Mouse (Mus musculus) activated CD4-positive, CD25-positive, alpha-beta regulatory T cell, adult 4 months (primary cell): ENCODE results near the gene Vps45. TPM values are rescaled to one million over a fixed set of nuclear protein-coding genes. Genes with fewer than 3 reads are reported as not detected.
A peak's percentile ranks its signal among the peaks of the same experiment; 100 is the strongest.
"Not testable (repeated sequence)": the region's sequence is repeated elsewhere in the genome, so short reads cannot be mapped to it uniquely, and the experiment has no call there.

Source experiments
- ATAC-seq: one replicate; pipeline ENCODE4 v1.8.0; 2017
- polyA plus RNA-seq, 2 experiments: library from polyadenylated mRNA; unstranded; fragments of 100-300 nt; shearing (Covaris generic); gene quantifications; one replicate each; pipeline ENCODE4 v1.2.1; 2017

The Vps45 gene
- polyA plus RNA-seq, 2 experiments from 2014 or later: 18.8 to 22.7 TPM

DNA sequence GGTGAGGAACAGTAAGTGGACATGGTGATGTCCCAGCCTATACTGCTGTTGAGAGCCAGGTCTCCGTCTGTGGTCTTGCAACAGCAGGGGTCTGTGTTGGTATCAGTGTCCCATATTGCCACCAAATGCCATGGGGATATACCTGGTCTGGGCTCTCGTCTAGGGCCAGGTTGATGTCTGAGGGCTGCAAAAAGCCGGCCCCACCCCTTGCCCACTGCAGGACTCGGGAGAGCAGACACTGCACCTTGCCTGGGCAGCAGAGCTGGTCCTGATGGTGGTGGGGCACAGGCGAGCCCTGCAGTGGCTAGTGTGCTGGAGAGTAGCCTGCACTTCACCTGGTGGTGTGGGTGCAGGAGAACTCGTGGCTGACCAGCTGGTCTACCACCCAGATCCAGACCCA is 19.8 kb upstream of the Vps45 start:
- ATAC-seq: no peak

DNA sequence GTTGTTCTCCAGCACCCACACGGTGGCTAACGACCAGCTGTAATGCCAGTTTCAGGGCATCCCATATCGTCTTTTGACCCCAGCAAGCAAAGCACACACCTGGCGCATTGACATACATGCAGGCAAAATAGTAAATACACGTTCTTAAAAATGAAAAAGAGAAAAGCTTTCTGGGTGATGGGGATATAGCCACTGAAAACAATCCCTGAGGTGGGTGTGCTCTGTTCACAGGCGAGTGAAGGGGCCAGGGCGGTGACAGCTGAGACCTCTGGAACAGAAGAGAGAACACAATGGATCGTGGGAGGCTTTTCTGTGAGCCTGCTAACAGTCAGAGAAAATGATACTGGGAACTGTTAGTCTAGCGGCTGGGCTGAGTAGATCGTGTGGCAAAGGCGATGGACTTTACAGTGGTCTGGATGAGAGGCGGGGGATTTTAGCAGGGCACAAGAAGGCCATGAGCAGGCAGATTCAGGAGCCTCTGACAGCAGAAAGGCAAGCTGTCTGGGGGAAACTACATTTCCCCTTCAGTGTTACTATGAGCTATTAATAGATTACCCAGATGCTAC is 14.7 kb upstream of the Vps45 start:
- no peak for ATAC-seq

DNA sequence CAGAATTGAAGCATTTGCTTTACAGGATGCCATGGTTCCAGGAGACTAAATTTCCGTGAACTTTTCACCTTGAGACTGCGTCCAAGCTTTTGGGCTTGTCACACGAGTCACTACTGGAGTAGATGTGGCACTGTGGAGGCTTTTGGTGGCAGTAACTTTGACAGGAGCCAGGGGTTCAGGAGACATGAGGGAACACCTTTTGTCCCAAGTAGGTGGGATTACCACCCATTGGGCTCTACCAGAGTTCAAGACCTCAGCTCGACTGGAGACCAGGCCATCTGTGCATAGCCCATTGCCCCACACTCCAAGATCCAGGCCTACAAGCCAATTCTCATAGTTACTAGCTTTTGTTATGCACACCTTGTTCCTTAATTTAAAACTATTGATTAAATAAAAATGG is 12.0 kb upstream of the Vps45 start:
- ATAC-seq: no peak

DNA sequence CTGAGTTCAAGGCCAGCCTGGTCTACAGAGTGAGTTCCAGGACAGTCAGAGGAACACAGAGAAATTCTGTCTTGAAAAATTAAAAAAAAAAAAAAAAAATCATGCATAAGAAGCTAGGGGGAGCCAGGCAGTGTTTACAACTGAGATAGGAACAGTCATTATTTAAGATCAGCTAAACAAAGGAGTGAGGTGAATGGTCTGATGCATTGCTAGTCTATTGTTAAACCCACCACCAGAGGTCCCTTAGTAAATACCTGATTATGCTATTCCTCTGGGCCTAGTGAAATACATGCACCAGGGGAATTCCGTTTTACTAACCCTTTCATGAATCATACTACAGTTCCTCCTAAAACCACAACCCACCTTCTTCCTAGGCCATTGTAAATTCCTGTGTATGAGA is 11.3 kb upstream of the Vps45 start:
- ATAC-seq: no peak

DNA sequence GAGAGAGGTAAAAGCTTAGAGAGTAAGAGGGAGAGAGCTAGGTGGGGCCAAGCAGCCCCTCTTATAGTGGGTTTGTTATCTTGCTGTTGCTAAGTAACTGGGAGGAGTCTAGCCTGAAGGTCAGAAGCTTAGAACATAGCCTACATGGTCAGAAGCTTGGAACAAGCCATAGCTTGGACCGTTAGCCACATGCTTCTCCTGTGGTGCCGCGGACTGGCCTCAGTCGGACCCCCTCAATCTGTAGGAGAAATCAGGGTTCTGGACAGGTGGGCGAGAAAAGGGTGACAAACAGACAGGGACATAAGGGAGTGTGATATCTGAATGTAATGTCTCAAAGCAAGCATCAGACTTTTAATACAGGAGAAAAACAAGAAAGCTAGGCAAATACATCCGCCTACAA is 10.8 kb upstream of the Vps45 start:
- ATAC-seq: no peak

DNA sequence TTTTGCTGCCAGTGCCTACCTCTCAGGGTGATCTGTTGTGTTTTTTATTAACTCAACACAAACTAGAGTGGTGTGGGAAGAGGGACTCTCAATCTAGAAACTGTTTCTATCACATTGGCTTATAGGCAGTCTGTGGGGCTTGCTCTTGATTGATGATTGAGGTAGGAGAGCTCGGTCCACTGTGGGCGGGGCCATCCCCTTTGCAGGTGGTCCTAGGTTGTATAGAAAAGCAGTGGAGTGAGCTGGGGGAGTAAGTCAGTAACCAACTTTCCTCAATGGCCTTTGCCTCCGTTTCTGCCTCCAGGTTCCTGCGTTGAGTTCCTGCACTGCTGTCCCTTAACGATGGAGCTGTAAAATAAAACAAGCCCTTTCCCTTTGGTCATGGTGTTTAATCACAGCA is 8.5 kb upstream of the Vps45 start:
- no peak for ATAC-seq

DNA sequence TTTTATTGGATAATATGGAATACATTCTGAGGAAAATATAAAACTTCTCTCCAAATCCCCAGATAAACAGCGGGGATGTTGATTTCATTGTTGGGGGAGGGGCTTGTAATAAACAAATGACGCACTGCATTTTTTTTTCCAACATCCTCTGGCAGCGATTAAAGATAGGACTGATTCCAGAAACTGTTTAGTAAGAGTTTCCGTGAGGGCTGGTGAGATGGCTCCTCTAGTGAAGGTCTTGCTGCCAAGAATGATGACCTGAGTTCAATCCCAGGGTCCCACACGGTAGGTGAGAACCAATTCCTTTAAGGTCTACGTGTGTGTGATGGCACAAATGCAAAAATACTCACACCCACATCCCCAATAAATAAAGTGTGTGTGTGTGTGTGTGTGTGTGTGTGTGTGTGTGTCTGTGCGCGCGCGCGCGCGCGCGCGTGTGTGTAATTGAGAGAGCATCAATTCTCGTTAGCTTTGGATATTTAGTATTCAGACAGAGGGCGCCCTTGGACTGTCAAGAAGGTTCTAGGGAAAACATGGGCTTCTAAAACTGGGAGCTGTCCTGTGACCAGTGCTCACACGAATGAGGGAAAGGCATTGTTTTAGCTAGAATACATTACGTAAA is 7.6 kb upstream of the Vps45 start:
- ATAC-seq: no peak

DNA sequence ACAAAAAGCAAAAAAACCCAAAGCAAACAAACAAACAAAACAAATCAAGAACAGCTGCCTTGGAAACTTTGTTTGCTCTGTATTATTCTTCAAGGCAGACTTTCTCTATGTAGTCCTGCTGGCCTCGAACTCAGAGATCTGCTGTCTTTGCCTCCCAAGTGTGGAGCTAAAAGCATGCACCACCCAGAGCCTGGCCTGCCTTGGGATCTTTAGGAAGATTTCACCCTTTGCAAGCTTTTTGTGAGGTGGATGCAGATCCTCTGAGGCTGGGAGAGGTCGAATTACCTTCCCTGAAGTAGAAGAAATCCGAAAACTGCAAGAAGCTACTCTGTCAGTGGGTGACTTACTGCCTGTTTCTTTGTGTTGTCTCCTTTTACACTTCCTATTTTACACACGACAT is 6.9 kb upstream of the Vps45 start:
- no peak for ATAC-seq

DNA sequence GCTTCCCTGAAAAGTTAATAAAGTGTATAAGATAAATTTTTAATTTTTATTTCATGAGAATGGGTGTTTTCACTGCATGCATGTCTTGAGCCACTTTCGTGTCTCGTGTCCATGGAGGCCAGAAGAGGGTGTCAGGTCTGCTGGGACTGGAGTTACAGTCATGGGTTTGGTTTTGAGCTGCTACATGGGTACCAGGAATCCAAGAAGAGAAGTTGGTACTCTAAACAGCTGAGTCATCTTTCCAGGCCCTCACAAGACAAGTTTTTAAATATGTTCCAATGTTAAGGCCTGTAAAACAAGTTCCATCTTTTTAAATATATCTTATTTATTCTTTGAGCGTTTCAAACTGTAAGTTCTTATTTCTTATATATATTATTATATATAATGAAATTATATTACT is 6.0 kb upstream of the Vps45 start:
- no peak for ATAC-seq

DNA sequence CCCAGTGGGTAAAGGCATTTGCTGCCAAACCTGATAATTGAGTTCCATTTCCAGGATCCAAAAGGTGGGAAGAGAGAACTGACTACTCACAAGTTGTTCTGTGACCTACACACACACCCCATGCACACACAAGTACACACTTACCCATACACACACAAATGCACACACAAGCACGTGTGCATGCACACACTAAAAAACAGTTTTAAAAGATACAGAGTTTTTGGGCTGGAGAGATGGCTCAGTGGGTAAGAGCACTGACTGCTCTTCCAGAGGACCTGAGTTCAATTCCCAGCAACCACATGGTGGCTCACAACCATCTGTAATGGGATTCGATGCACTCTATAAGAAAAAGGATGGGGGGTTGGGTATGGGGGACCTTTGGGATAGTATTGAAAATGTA is 5.0 kb upstream of the Vps45 start:
- no peak for ATAC-seq

DNA sequence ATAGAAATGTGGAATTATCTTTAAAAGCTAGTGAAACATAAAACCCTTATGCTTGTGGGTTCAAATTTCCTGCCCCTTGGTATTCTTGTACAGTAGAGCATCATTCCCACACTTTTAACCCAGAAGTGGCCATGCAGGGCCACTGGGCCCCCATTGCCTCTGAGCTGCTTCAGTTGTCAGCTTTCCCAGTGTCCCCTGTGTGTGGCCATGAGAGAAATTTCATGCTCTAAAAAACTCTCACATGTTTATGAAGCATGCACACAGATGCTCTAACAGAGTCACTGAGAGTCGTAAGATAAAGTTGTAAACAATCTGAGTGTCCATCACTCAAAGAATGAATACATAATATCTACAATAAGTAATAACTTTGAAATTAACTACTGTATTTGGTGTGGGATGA is 1.9 kb upstream of the Vps45 start:
- ATAC-seq: no peak

DNA sequence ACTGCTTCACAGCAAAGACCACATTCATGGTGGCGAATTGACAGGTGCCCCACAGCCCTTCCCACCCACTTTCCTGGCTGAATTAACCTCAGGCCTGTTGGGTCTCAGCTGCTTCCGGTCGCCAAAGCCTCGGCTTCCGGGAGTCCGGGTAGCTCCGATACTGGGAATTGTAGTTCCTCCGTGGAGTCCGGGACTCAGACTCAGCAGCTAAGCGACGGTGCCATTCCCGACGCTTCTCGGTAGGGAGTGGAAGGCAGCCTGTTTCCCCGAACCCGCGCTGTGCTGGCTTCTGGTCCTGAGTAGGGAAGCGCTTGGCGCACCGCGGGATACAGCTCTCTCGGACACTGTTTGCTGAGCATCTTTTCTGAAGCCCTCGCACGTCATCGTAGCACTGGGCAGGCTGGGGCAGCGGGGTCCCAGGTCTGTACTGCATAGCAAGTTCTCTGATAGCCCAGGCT is 490 bp downstream of the Vps45 start:
- ATAC-seq: peak; percentile 85

DNA sequence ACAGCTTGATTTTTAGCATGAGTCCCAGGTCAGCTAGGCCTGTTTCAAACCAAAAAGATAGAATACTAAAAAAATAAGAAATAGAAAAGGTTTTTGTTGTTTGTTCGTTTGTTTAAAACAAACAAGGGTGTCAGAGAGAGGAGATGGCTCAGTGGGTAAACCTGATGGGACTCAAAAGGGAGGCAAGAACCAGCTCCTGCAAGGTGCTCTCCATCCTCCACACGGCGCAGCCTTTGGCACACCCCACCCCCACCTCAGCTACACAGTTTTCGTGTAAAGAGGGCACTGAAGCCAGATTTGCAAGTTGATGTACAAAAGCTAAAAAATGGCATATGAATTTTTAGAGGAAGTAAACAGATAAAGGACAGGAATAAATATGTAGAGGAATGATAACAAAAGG is 2.2 kb downstream of the Vps45 start:
- no peak for ATAC-seq

DNA sequence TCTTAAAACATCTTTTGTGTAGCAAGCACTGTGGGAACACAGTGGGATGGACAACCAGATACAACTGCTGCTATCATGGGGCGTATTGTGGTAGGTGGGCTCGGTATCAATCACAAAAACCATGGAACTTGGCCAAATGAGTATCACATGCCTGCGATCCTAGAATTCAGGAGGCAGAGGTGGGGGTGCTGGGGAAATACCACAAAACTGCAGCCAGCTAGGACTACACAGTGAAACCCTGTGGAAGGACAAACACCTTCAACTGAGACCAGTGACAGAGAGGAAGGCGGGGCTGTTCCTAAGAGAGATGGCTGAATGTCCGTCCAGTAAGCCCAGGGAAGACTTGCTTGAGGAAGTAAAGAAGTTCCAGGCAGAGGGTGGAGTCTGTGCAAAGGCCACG is 3.0 kb downstream of the Vps45 start:
- no peak for ATAC-seq

DNA sequence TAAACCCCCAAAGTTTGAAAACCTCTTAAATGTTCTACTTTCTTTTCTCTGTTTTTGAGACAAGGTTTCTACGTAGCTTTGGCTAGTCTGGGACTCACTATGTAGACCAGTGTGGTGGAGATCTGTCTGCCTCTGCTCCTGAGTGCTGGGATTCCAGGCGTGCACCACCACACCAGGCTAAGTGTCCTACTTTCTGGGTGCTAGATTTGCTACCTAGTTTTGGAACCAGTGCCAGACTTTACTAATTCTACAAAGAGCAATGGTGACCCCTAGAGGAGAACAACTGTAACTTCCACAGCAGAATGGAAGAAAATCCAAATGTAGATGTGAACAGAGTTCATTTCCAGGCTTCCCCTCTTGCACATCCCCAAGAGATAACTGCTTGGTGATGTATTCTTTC is 6.4 kb downstream of the Vps45 start:
- peak; percentile 61 for ATAC-seq

DNA sequence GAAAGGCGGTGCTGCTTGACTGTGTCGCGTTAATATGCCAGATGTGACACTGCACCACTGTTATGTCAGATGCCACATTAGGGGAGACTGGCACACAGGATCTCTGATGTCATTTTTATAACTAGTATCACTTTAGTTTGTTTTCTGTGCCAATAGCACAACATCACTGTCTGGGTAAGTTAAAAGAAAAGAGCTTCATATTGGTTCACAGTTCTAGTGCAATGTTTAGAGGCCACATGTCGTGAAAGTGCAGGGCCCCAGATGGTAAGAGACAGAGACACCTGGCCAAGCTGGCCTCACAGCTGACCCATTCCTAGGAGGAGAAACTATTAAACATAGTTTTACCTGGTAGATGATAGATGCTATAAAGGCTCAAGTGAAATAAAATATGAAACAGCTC is 7.1 kb downstream of the Vps45 start:
- no peak for ATAC-seq

DNA sequence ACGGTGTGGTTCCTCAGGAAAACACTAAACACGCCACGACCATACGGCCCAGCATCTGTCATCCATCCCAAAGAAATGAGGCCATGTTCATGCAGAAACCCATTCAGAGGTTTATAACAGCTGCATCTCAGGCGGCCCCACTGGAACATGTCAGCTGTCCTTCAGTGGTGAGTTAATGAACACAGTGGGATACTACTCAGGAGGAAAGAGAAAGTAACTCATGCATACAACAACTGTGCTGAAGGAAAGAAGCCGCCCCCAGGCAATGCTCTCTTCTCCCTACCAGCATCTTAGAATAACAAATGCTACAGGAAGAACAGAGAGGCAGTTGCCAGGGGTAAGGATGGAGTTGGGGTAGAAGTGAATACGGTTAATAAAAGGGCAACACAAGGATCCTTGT is 7.5 kb downstream of the Vps45 start:
- no peak for ATAC-seq

DNA sequence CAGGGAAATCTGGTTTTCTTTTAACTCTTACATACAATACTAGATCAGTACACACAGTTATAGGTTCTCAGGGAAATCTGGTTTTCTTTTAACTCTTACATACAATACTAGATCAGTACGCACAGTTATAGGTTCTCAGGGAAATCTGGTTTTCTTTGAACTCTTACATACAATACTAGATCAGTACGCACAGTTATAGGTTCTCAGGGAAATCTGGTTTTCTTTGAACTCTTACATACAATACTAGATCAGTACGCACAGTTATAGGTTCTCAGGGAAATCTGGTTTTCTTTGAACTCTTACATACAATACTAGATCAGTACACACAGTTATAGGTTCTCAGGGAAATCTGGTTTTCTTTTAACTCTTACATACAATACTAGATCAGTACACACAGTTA is 13.7 kb downstream of the Vps45 start:
- not testable (repeated sequence) for ATAC-seq

DNA sequence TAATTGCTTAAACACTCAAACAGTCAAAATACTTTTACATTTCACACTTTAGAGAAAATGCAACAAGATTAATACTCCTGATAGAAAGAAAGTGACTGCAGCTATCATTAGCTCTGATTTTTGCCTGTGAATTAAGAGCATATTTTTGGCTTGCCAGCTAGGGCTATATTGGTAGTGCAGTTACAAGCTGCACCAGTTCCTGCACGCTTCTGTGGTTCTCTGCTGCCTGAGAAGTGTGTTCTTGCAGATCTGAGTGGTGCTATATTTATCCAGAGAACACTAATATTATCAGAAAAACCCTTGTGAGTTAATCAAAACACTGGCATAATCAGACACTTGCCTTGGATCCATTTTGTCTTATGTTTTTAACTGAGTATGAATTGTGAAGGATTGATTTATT is 15.2 kb downstream of the Vps45 start:
- no peak for ATAC-seq

DNA sequence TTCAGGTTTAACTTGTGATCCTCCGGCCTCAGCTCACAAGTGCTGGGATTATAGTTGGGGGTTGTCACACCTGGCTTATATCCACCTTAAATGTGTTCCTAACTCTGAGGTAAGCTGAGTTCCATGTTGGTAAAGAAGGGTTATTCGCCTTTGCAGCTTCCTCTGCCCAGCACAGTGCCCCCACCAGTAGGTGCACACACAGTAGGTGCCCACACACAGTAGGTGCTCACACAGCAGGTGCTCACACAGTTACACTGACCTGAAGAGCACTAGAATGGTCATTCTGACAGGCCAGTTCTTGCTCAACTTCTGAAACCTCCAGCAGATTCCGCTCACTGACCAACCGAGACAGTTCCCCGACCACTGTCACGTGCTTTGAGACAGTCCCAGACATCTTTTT is 17.2 kb downstream of the Vps45 start:
- no peak for ATAC-seq

DNA sequence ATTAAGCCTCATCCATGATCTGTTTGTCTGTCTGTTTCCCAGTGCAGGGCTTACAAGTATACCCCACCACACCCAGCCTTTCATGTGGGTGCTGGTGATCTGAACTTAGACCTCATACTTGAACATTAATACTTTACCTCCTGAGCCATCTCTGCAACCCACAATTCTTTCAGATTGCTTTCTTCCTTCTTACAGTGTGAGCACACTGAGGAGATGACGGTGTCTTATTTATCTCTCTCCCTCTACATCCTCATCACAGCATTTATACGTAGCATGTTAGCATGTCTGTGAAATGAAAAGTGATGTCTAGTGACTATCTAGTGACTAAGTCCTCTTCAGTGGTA is 17.6 kb downstream of the Vps45 start:
- ATAC-seq: peak; percentile 85

DNA sequence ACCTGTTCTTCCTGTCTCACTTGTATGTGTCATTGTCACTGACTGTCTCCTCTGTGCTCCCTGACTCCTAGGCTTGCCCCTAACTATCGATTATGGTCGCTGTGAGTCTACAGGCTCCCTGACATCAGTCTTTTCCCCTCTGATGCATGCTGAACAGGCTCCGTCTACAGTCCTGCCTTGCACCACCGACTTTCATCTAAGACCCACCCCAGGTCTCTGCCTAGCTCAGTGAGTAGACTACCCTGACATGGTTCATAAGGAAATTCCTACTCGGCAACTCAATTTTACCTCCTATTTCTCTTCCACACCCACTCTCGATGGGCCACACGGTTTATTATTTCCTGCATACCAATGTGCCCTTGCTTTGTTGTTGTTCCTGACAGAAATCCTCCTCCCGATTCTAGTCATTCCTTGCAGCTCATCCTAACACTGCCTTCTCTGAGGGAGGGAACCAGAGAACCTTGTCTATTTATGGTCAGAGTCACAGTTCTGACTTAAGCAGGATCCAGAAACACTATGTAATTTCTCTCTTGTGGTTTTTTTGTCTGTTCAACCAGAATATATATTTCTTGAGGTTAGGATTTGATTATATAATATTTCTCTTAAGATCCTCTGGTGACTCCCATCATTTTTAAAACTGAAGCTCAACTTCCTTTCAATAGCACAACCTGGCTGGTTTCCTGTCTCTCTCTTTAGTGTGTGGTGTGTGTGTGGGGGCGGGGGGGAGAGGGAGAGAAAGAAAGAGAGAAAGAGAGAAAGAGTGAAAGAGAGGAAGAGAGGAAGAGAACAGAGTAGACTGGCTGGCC is 18.2 kb downstream of the Vps45 start:
- peak; percentile 58 for ATAC-seq

DNA sequence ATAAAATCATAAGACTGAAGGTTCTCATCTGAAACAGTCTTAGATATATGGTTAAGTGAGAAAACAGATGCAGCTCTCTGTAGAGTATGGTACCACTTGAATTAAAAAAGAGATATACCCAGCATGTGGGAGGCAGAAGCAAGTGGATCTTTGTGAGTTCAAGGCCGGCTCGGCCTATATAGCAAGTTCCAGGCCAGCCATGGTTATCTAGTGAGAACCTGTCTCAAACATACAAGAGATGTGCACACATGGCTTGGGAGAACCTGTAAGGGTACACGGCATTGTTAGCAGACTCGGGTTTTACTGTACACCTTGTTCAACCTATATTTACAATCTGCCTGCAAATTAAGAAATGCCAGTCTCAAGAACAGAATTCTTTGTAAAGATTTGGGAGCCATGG is 19.4 kb downstream of the Vps45 start:
- ATAC-seq: no peak

DNA sequence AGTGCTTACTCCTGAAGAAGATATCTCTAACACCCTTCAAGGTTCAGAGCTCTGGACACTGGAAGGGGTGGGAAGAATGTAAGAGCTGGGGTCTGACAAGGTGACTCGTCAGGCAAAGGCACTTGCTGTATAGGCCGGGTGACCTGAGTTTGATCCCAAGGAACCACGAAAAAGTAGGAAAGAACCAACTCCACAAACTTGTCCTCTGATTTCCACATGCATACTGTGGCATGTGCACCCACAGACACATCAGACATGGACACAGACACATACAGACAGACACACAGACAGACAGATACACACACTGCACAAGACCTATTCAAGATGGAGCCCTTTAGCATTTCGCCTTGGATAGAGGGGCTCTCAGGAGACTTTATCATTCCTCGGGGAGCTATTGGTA is 20.1 kb downstream of the Vps45 start:
- no peak for ATAC-seq
